Mouse (Mus musculus): ENCODE results near the gene Adh1.

Adh1 gene

DNA sequence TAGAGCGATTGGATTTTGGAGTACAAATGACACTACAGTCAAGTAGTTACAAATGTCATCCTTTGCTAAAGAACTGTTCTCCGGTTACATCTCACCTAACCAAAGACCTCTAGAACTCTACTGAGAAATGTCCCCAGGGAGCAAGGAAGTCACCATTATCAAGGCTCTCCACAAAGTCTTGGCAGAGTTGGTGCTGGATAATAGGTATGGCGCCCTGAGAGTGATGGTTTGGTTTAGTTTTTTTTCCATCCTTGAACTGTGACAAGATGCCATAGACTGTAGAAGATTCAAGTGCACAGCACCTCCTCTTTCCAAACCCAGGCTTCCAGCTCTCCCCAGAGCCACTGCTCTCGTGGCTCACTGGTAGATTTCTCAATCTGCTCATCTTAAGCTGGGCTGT is 26.9 kb downstream of the Adh1 start:
- DNase-seq (ENCODE audit: low read depth, low spot score) = no peak

DNA sequence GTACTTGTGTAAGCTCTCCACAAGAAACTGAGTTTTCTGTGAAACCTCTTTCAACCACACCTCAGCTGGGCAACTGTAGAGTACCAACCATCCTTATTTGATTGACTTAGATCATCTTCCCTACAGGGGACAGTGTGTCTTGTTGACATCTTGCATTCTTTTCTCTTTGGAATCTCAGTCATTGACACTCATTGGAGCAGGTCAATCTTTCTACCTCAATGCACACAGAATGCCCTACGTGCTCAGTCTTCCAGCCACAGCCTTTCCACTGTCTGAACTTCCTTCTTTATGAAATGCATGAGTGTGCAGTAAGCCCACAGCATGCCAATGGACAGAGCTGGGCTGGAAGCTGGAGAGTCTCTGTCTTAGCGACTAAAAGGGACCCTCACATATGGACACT is 29.9 kb downstream of the Adh1 start:
- no peak for DNase-seq (ENCODE audit: low read depth, low spot score)

DNA sequence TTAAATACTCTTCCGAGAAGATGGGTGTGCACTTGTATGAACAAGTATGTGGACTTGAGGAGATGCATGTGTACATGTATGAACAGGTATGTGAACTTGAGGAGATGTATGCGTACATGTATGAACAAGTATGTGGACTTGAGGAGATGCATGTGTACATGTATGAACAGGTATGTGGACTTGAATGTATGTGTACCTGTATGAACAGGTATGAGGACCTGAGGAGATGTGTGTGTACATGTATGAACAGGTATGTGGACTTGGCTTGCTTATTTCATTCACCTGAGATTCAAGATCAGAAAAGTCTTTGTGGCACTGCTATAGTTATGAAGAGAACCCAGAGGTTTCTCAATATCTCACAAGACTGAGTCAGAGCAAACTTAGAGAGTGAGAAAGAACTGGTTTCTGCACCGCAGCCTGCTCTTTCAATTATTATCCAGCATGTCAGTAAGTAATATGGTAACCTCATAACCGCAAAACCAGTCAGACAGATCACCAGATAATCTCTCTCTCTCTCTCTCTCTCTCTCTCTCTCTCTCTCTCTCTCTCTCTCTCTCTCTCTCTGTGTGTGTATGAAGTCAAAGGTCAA is 30.8 kb downstream of the Adh1 start:
- DNase-seq (ENCODE audit: low read depth, low spot score) = no peak

DNA sequence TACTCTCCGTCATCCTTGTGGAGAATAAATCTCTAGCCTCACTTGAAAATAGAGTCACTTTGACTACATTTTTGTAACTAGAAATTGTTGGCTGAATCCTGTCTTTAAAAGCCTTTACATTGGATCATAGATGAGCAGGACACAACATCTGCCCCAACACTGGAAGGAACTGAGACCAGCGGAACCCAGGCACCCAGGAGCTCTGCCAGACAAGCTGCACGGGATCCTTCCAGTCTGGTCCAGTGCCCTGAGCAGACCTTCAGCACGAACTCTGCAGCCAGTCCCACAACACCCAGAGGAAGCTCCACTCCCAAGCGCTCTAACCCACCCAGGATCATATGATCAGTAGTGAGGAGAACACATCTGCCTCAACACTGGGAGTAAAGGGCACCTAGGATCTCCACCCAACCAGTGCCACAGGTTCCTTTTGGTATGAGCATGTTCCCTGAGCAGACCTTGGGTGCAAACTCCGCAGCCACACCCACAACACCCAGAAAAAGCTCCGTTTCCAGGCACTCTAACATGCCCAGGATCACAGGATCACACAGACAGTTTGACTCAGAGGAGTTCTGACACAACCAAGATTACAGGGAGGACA is 32.6 kb downstream of the Adh1 start:
- no peak for DNase-seq (ENCODE audit: low read depth, low spot score)

DNA sequence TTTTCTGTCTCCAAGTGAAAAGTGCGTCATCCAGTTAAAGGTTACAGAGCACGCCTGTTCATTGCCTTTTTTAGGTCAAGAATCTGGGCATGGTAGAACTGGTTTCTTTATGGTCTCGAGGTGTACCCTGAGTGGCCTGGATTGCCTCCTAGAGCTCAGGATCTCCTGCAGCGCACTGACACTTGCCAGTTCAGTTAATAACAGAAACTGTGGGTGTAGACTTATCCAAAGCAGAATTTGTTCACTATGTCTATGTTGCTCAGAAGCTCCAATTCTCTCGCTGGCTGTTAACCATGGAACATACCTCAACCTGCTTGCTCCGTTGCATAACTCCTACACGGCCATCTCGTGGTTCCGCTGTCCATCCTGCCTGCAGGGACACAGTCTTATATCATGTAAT is 39.3 kb downstream of the Adh1 start:
- DNase-seq (ENCODE audit: low read depth, low spot score) = no peak

DNA sequence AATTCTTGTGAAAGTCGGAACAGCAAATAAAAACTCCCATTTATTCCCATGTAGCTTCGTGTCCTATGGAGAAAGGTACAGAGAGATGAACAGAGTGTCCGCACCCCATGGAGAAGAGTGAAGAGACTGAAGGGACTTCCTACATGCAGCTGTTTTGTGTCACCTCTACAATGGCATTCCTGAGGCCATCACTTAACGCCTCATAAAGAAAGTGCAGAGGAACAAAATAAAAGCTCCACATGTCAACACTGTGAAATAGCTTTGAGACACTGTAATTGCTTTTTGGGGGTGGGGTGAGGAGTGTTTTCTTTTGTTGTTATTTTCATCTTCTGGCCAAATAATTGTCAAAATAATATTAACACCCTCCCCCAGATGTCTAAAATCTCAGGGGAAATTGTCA is 41.9 kb downstream of the Adh1 start:
- DNase-seq (ENCODE audit: low read depth, low spot score) = peak; percentile 18

DNA sequence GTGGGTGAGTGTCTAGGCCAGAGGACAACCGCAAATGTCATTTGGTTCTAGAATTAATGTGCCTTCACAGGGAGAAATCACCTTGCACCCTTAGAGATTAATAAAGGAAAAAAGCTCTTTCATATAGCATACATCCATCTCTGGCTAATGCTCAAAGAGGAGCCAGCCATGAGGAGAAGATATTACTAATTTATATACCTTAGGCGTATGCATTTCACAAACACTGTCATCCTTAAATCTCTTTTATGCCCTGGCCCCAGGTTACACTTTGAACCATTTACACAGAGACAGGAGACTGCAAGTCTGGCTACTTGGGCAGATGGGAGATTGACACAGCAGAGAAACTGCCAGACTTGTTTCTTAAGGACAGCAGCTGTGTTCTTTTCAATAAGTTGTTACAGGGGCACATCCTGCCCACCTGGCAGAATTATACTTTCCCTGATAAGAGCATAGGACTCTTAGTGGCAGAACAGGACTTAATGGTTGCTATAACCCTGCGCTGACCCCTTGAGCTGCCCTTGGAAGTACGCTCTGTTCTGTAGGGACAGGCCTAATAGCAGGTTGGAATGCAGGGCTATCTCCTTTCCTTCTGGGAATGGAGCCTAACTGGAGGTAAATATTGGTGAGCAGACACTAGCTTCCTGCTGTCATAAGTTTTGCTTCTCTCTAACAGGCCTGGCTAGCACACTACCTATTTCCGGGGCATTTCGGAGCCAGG is 43.1 kb downstream of the Adh1 start:
- DNase-seq (ENCODE audit: low read depth, low spot score) = peak; percentile 30

DNA sequence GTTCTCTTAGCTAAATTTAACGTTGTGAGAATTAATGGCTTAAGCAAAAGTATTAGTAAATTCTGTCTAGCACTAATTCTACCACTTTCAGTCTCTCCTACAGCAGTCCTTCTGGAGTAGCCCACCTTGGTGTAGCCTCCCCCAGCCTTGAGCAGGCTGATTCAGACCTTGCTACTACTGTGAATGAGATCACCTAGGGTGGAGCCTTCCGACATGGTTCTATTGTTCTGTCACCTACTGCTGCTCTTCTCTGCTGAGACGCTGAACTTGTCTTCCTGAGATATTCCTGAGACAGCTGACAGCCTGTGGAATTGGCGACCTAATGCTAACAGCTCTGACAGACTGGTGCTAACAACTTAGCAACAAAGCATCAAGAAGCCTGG is 43.7 kb downstream of the Adh1 start:
- DNase-seq (ENCODE audit: low read depth, low spot score) = no peak

DNA sequence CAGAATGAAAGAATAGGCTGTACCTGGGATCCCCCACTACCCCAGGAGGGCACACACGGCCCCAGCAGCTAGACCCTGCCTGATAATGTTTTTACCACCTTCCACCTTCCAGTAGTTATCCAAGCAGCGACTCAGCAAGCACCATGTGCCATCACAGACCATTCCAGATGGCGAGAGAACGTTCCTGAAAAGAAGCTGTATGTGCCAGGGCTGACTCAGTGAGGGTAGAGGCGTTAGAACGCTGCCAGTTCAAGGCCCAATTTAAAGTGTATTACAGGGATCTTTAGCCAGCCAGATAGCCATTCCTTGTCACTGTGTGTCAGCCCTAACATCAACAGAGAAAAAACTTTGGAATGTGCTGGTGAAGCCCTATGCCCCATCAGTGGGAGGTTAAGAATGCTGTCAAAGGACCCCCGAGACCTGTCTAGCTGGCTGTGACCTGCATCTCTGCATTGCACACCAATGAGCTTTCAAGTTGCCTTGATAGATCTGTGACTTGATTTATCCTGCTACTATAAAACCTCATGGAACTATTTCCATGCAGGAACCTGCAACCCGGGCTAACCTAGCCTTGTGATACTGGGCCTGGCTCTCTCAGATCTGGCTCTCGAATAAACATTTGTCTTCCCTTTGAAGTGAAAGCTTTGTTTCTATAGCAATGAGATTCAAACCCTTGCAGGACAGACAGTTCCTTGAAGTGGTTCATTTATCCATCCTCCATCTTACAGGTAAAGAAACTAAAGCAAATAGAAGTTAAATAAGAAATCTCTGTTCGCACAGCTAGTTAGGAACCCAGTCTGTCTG is 44.9 kb downstream of the Adh1 start:
- peak; percentile 69 for DNase-seq (ENCODE audit: low read depth, low spot score)

DNA sequence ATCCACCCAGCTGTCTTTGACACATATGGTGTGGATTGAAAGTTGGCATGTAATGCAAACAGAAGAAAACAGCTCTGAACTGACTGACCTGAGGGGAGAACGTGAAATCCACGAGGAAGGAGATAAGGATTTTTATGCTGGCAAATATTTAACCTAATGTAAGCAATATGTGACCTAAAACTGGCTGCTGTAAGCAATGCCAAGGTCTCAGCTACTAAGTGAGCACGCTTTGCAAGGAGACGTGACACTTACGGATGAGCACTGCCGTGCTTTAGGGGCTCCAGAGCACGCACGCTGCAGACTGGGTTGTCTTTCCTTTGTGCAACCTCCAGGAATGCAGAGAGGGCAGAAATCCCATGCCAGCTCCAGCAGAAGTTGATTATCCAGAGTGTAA is 45.5 kb downstream of the Adh1 start:
- DNase-seq (ENCODE audit: low read depth, low spot score) = peak; percentile 13

DNA sequence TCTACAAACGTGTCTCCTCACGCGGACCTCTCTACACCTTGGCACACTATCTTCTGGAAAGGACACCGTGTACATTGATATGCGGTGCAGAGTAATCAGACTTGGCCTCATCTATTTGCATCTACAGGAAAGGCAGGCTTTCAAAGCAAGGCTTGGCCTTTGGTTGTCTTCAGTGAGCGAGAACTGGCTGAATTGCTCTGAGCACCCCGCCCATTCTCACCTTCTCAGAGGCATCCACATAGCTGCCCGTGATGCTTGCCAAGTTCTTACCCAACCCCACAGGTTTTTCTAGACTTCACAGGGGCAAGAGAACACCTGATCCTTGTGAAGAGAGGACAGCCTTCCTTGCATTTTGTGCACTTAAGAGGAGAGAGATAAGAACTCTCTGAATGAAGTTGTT is 49.1 kb downstream of the Adh1 start:
- no peak for DNase-seq (ENCODE audit: low read depth, low spot score)

DNA sequence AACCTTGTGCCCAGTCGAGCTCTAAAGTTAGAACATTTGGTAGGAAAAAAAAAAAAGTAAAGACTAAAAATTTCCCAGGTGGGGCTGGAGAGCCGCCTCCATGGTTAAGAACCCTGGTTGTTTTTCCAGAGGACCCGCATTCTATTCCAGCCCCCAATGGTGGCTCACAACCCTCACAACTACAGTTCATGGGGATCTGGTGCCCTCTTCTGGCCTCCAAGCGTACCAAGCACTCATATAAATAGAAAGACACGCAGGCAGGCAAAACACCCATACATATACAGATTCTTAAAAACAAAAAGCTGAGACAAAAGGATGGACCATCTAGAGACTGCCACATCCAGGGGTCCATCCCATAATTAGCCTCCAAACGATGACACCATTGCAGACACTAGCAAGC is 50.2 kb downstream of the Adh1 start:
- no peak for DNase-seq (ENCODE audit: low read depth, low spot score)

DNA sequence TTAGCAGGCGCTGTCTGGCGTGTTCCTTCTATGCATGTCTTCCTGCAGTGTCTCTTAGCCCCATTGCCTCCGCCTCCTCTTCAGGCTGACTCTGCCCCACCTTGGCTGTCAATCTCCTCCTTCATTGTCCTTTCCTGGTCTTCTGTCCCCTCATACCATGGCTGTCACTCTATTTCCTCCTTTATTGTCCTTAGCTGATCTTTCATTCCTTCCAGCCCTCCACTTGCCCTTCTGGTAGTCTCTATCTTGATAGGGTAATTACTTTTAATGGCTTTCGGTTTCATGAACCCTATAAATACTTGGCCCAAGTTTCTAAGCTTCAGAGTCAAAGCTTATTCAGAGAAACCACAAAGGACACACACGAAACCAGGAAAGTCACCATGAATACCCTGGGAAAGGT is 52.2 kb downstream of the Adh1 start, which contains the start of gene Adh6a:
TSS of gene Adh6a (plus strand) at position 322 of the 400 bp plus-strand sequence.
- no peak for DNase-seq (ENCODE audit: low read depth, low spot score)

DNA sequence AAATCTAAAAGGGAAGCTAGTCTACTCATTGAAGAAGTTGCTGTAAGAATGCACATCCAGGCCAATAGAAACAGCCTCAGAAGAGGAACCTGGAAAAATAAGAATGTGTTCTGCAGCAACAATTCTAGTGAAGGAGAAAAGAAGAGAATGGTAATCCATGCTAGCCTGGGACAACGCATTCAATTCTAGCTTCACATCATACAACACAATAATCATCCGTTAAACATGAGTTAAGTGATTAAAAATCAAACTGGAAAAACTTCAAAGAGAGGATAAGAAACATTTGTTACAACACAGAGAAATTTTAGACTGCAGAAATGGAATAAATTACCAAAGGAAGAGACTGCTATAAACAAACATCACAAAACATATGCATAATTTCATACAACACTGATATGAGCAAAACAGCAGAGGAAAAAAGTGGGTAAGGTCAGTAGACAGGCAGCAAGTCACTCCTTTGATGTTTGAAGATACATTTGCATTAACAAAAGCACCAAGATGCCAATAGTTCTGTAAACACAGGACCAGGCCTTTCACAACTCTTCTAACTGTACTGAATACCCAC is 56.2 kb downstream of the Adh1 start:
- DNase-seq (ENCODE audit: low read depth, low spot score) = no peak

DNA sequence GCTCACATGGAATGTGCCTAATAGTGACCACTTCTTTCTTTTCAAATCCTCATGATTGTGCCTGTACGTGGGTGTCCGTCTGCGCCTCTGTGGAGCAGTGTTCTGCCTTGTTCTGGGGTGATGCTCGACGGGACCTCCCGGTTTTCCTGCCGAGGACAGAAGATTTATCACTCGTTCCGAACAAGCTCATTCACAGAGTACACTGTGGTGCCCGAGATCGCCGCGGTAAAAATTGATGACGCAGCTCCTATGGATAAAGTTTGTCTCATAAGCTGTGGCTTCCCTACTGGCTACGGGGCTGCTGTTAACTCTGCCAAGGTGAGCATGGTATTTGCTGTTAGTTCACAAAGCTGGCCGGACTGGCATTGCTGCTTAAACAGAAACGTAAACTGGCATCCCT is 64.2 kb downstream of the Adh1 start:
- no peak for DNase-seq (ENCODE audit: low read depth, low spot score)

DNA sequence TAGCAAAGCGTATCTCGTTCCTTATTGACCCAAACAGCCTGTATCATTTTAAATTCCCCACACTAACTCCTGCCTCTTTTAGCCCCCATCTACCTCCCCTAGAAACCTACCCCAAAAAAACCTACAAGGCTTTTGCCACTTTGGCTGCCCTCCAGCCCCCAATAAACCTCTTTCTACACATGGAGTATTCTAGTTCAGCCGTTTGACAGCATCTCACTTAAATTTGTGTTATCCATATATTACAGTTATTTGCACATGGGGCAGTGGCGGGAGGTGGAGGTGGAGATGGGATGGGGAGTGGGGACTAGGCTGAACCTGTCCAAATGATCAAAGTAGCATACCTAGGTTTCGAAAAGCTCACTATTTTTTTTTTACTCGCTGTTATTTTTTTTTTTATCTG is 64.7 kb downstream of the Adh1 start:
- no peak for DNase-seq (ENCODE audit: low read depth, low spot score)

DNA sequence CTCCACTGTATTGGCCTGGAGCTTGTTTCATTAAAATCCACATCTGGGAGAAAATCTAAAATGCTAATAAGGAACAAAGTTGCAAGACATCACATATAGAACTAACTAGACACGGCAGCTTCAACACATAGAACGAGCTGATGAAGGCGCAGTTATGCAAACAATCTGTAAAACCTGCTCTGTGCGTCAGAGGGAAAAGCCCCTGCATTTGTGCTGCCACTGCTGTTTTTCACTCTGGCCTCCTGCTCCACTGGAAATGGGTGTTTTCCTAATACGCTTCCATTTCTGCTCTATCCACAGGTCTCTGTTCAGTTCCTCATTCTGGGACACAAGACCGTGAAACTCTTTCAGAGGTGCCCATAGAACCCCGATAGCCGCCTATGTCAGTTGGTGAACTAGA is 73.1 kb downstream of the Adh1 start:
- DNase-seq (ENCODE audit: low read depth, low spot score) = no peak

DNA sequence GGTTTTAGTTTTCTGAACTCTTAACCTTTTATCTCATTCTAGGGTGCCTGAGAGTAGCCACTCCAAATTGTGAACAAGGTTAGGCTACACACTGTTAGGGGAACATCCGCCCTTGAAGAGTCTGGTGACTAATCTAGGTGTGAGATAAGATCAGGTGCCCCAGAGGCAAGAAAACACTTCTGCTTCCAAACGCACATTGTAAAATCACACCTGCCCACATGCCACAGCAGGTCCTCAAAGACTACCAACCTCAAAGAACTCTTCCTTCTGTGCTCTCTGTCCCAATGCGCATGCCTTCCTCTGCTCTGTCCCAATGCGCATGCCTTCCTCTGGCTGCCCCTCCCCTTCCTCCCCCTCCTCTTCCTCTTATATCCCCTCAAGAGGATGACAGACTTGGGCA is 73.5 kb downstream of the Adh1 start:
- DNase-seq (ENCODE audit: low read depth, low spot score) = no peak

DNA sequence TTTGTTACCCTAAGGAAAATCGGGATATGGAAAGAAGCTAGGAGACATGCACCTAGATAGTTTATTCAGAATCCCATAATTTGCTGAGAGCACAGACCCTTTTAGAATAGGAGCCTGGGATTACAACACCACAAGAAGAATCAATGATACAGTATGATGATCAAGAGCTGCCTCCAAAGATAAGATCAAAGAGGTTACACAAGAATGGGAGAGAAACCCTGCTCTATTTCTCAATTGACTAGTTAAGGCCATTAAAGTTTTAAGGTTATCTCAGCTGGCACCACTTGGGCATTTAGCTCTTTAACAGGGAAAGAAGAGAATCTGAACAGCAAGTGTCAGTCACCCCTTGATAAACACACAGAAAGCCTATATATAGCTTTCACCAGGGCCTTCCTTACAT is 74.8 kb downstream of the Adh1 start:
- no peak for DNase-seq (ENCODE audit: low read depth, low spot score)

DNA sequence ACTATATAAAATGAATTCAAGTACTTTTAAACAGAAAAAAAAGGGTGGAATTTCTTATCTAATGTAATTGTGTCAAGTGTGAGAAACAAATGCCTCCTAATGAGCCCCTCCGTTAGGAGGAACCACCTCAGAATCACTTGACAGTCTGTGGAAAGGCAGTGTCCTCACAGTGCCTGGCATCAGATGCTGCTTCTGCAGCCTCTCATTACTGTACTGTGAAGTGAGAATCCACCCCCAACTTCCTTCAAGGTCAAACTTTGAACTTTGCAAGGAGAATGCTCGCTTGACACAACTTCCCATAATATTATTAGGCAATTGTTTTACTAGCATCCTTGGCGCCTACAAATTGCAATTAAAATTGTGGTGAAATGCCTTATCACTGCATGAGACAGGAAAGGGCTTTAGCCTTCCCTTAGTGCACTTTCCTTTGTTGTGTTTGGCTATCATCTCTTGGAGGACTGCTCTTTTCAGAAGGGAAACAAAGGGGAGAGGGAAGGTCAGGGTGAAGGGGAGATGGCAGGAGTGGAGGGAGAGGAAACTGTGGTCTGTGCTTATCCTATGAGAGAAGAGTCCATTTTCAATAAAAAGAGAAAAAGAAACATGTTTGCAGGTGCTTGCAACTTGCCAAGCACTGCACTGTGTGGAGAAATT is 75.4 kb downstream of the Adh1 start:
- no peak for DNase-seq (ENCODE audit: low read depth, low spot score)
